Mouse (Mus musculus): ENCODE results near the gene Lrrc25.
"Not testable (repeated sequence)": the region's sequence is repeated elsewhere in the genome, so short reads cannot be mapped to it uniquely, and the experiment has no call there.

Lrrc25 gene

GRCm38 (mm10) chr8:70615894-70616293, at the start of gene Lrrc25:
TSS of gene Lrrc25 (plus strand) at chr8:70616155.
- no peak for DNase-seq (ENCODE audit: low read depth)

- DNase-seq (ENCODE audit: low read depth) = no peak
Observed at GRCm38 (mm10) chr8:70570360-70570759, 45.6 kb upstream of the Lrrc25 start.

GRCm38 (mm10) chr8:70570990-70571389, 45.0 kb upstream of the Lrrc25 start:
- no peak for DNase-seq (ENCODE audit: low read depth)

- DNase-seq (ENCODE audit: low read depth) = no peak
Observed at GRCm38 (mm10) chr8:70574302-70574701, 41.7 kb upstream of the Lrrc25 start.

- no peak for DNase-seq (ENCODE audit: low read depth)
Observed at GRCm38 (mm10) chr8:70574915-70575314, 41.0 kb upstream of the Lrrc25 start.

- no peak for DNase-seq (ENCODE audit: low read depth)
Observed at GRCm38 (mm10) chr8:70577207-70577606, 38.7 kb upstream of the Lrrc25 start.

GRCm38 (mm10) chr8:70583476-70584387, 32.2 kb upstream of the Lrrc25 start:
- DNase-seq (ENCODE audit: low read depth) = no peak

- DNase-seq (ENCODE audit: low read depth) = no peak
Observed at GRCm38 (mm10) chr8:70584606-70585257, 31.2 kb upstream of the Lrrc25 start.

GRCm38 (mm10) chr8:70585258-70585652, 30.7 kb upstream of the Lrrc25 start:
- no peak for DNase-seq (ENCODE audit: low read depth)

GRCm38 (mm10) chr8:70587955-70588354, 28.0 kb upstream of the Lrrc25 start:
- DNase-seq (ENCODE audit: low read depth) = not testable (repeated sequence)

- DNase-seq (ENCODE audit: low read depth) = no peak
Observed at GRCm38 (mm10) chr8:70591569-70591968, 24.4 kb upstream of the Lrrc25 start.

- no peak for DNase-seq (ENCODE audit: low read depth)
Observed at GRCm38 (mm10) chr8:70593173-70593572, 22.8 kb upstream of the Lrrc25 start.

- peak; percentile 91 for DNase-seq (ENCODE audit: low read depth)
Observed at GRCm38 (mm10) chr8:70593961-70594609, 21.9 kb upstream of the Lrrc25 start, which contains the start of gene Isyna1. TSS of gene Isyna1 (plus strand) at chr8:70594373.

GRCm38 (mm10) chr8:70594621-70595564, 21.1 kb upstream of the Lrrc25 start:
- DNase-seq (ENCODE audit: low read depth) = no peak

- no peak for DNase-seq (ENCODE audit: low read depth)
Observed at GRCm38 (mm10) chr8:70595811-70596210, 20.1 kb upstream of the Lrrc25 start.

- DNase-seq (ENCODE audit: low read depth) = no peak
Observed at GRCm38 (mm10) chr8:70596216-70596615, 19.7 kb upstream of the Lrrc25 start.

- DNase-seq (ENCODE audit: low read depth) = no peak
Observed at GRCm38 (mm10) chr8:70596775-70597416, 19.1 kb upstream of the Lrrc25 start.

- no peak for DNase-seq (ENCODE audit: low read depth)
Observed at GRCm38 (mm10) chr8:70597417-70598272, 18.3 kb upstream of the Lrrc25 start.

GRCm38 (mm10) chr8:70598283-70598682, 17.7 kb upstream of the Lrrc25 start:
- no peak for DNase-seq (ENCODE audit: low read depth)

GRCm38 (mm10) chr8:70598722-70599121, 17.2 kb upstream of the Lrrc25 start:
- DNase-seq (ENCODE audit: low read depth) = no peak
